Mouse (Mus musculus) megakaryocyte, embryonic 14.5 days (primary cell): ENCODE results near the gene Megf9.

Experiments used
- FLI1 ChIP-seq: IDR thresholded peaks from 2 replicates; pipeline ENCODE4 v1.6.1; 2012; ENCODE audit warnings: low read length, inconsistent platforms, mixed read lengths
- GATA1 ChIP-seq: IDR thresholded peaks from 3 replicates; pipeline ENCODE4 v1.6.1; 2012; ENCODE audit warnings: mixed read lengths, low read length, inconsistent platforms, borderline replicate concordance

DNA sequence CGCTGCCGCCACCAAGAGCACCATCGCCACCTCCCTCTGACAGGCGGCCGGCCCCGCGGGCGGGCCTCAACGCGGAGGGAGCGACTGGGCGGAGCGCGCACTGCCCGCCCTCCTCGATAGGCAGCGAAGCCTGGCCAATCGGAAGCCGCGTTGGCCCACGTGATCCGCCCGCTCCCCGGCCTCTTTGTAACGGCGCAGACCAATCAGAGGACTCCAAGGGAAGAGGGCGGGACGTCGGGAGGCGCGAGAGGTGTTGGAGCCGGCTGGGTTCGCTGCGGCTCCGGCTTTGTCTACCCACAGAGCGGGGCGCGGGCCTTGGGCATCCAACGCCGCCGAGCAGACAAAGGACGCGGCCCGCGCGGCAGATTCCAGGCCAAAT lies at the start of gene Megf9:
- TF ChIP-seq GATA1, result no peak
- no peak for TF ChIP-seq FLI1
